Mouse (Mus musculus) gastrocnemius, postnatal 14 days (tissue): ENCODE measurements around the gene Sucnr1. TPM values are rescaled to one million over a fixed set of nuclear protein-coding genes. Genes with fewer than 3 reads are reported as not detected.
"Not testable (repeated sequence)": the region's sequence is repeated elsewhere in the genome, so short reads cannot be mapped to it uniquely, and the experiment has no call there.

Source experiments
- DNase-seq: peaks from one replicate; pipeline ENCODE4 v3.0.0; 2021; ENCODE audit warnings: mixed read lengths
- intact Hi-C: fragments of 180-260 bp; cut with DNase I; formaldehyde crosslinking; loops from one replicate; pipeline ENCODE4 v1.15.1; 2025; ENCODE audit warnings: low total_unique reads
- long read RNA-seq, 2 experiments: library from polyadenylated mRNA; stranded (forward); transcript quantifications; one replicate each; pipeline ENCODE4 v2.0.0; 2021
- total RNA-seq, 2 experiments: library from RNA; stranded (reverse); gene quantifications; 2 replicates each; pipeline ENCODE4 v1.2.3; 2021

Gene Sucnr1
- under 1 TPM in 1 of 2 experiments, not detected in 1; 0.16 TPM for total RNA-seq
- long read RNA-seq, experiment 1, result 0 reads
- long read RNA-seq, experiment 2, result 0 reads

- intact Hi-C loops, result no loop called here
- DNase-seq, result peak; percentile 7
These were observed at the start of gene Sucnr1 for GRCm38 (mm10) chr3:60081648-60082047. TSS of gene Sucnr1 (plus strand) at chr3:60081869.

- no peak for DNase-seq
- intact Hi-C loops, result no loop called here
These were observed 35.3 kb upstream of the Sucnr1 start for GRCm38 (mm10) chr3:60046221-60046913.

- intact Hi-C loops, result no loop called here
- DNase-seq, result no peak
These were observed 28.3 kb upstream of the Sucnr1 start for GRCm38 (mm10) chr3:60053231-60053927.

GRCm38 (mm10) chr3:60053931-60054330 is 27.7 kb upstream of the Sucnr1 start:
- intact Hi-C loops, result no loop called here
- no peak for DNase-seq

DNA sequence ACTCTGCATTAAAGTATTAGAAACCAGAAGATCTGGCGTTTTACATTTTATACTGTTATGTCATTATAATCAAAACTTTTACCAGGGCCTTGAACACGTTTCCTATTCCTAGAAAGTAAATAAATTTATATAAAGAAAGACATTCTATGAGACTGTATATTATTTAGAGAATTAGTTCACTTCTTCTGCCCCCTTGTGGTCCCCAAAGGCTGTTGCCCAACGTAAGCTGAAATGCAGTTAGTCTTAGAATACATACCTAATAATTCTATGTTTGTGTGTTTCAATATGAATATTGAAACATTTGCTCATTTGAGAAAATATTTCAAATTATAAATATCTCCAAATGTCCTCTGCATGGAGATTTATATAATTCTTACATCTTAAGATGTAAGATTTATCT is 25.2 kb upstream of the Sucnr1 start:
- intact Hi-C loops, result no loop called here
- DNase-seq, result no peak

DNA sequence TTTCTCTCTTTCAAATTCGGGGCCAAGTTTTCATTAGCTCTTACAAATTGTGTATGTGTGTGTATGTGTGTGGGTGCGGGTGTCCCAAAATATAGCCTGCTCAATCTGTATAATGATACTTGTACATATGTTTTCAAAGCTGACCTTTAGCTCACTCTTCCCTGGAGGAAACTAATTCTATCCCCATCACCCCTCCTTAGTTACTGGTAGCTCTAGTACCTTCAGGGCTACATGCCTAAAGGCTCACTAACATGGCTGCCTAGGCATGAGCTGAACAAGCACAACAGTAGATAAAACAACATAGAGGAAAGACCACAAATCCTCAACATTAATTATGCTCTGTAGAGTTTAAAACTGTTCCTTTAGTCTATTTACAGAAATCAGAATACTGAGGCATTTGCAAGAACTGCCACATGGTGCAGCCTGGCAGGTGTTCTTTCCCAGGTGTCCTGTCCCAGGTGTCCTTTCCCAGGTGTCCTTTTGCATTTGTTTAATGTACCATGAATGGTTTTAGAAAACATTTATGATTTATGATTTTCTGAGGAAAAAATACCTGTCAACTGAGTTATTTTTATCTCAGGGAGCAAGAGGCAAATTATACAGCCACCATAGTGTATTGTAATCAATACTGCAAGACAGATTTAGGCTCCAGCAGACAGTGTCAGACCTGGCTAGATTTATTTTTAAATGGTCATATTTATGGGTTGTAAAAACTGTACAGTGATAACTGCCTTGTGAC is 24.4 kb upstream of the Sucnr1 start:
- no peak for DNase-seq
- intact Hi-C loops, result no loop called here

DNA sequence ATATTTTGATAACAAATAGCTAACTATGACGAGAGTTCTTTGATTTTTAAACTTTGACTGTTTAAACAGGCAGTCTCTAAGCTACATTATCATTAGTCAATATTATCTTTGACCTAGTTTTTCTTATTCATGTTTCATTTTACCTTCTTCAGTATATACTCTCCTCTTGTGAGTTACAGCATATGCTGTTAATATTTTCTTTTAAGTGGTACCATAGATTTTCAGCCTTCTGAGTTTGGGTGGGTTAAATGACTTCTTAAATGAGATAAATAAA is 23.9 kb upstream of the Sucnr1 start:
- no peak for DNase-seq
- intact Hi-C loops, result no loop called here

GRCm38 (mm10) chr3:60078883-60079415 is 2.7 kb upstream of the Sucnr1 start:
- intact Hi-C loops, result no loop called here
- DNase-seq, result no peak

DNA sequence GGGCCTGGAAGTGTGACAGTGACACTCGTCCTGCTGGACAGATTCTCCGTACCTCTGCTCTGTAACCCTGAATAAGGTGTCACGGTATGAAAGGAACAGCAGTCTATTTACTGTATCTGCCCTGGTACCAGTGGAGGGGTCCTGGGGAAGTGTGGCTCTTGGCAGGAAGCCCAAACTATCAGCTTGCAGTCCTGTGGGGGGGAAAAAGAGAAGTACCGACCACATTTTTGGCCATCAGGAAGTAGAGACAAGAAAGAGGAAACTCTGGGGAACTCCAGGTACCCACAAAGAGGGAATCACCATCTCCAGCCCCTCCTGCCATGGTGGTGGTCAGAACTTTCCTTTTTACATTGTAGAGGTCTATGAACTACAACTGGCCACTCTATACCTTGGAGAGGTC is 1.1 kb upstream of the Sucnr1 start:
- DNase-seq, result peak; percentile 5
- intact Hi-C loops, result no loop called here

DNA sequence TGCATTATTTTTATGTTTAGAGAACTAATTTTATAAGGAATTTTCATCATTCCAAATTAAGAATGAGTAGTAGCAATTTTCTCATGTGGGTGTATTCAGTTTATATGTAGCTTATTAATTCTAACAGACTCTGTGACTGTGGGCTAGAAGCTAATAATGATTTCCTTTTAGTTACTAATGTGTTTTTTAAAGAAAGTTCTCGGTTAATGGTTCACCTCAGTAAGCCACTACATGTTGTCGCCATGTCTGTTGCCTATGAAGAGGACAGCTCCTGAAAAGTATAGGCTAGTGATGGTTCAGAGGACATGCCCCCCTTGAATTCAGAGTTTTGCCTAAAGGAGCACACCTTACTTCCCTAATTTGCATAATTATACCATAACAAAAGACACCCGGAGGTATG is 1.1 kb downstream of the Sucnr1 start:
- intact Hi-C loops, result no loop called here

DNA sequence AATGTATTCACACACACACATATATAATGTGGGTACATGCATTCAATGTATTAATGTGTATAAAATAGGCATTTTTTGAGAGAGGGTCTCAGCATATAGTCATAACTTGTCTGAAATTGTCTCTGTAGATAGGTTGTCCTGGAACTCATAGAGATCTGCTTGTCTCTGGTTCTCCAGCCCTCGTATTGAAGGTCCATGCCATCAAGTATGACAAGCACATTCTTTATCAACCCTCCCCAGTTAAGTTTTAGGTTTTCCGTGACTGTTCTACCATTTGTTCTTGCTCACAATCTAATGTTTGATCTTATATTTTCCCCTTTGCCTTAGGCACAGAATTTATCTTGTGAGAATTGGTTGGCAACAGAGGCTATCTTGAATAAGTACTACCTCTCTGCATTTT is 4.1 kb downstream of the Sucnr1 start:
- DNase-seq, result no peak
- intact Hi-C loops, result no loop called here

More for the DNA sequence above, 1.1 kb downstream of the Sucnr1 start:
- DNase-seq, result no peak

DNA sequence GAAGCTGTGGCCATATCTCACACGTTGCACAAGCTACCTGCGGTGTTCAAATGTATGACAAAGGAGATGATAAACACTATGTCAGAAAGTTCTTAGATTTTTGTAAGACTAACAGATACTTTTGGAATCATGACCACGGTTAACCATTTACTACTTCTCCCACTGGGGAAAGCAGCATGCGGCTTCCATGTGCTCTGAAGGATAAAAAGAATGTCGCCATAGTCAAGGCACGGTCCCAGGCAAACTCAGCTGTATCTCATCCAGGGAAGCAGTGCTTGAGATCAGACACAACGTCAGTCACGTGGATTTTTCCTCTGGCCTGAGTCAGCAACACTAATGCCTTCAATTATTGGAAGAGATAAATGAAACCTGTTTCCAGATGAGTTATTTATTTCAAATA is 9.7 kb downstream of the Sucnr1 start:
- intact Hi-C loops, result no loop called here

DNA sequence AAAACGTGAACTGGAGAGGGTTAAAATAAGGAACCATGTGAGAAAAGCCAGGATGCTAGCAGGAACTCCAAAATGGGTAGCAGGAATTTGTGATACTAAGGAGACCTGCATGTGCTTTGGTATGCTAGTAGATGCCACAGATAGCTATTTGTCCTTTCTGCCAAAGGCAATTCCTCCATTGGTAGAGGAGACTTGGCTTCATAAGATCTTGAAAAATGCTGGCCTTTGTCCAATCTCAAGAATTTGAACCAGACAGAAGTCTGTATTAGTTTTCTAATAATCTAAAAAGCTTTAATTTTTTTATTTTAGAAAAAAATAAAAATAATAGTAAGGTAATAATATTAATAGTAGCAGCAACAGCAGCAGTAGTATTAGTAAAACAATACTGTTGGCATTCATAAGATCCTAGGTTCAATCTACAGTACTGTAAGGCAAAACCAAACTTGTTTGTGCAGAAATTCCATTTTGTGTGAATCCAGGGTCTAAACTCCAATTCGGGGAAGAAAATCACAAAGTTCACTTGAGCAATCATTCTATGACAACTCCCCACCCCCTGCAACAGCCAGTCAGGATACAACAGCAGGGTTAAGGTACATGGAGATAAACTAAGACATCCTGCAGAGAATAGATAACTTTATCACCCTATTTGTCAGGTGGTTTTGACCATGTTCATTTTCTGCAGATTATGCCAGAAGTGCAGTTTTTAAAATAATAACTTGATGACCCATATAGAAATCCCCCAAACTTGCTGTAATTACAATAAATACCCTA is 12.9 kb downstream of the Sucnr1 start:
- DNase-seq, result no peak
- intact Hi-C loops, result no loop called here

More for the DNA sequence above, 9.7 kb downstream of the Sucnr1 start:
- DNase-seq, result no peak

GRCm38 (mm10) chr3:60096941-60097340 is 15.3 kb downstream of the Sucnr1 start:
- intact Hi-C loops, result no loop called here
- no peak for DNase-seq

GRCm38 (mm10) chr3:60097485-60097884 is 15.8 kb downstream of the Sucnr1 start:
- no peak for DNase-seq
- intact Hi-C loops, result no loop called here

DNA sequence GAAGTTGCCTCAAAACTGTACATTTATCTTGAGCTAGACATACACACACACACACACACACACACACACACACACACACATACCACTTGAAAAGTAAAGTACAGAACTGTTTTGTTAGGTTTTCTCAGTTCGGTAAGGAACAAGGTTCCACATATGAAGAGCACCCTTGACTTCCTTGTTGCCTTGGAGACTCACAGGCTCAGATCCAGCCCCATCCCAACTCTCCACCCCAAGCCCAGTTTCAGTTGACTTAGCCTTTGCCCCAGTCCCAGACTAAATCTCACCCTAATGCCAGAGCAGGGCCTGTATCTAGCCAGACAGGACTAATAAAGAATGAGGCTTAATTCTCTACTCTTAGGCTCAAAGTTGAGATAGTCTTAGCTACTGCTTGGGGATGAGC is 16.9 kb downstream of the Sucnr1 start:
- intact Hi-C loops, result no loop called here
- DNase-seq, result no peak

DNA sequence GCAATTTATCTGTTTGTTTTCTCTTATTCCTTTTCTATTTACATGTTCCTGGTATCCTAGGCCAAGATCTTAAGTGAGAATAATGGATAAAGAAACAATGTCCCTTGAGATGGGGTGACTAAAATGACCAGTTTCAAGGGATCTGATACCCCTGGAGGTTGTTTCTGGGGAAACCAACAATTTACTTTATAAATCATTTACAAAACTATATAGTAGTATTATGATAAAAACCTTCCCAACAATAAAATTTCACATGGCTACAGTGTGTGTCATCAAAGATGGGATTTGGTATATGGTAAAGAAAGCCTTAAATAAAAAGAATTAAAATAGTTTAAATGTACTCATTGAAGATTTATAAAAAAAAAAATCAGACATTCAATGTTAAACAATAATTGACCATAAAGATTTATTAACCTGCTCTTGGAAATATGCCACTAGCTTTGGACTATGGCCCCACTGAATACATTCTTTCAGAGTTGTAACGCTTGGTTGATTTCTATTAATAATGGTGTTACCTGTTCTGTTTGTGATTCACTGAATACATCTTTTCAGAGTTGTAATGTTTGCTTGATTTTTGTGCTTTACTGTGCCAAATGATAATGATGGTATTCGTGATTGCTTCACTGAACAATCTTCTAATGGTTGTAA is 22.9 kb downstream of the Sucnr1 start:
- intact Hi-C loops, result no loop called here

DNA sequence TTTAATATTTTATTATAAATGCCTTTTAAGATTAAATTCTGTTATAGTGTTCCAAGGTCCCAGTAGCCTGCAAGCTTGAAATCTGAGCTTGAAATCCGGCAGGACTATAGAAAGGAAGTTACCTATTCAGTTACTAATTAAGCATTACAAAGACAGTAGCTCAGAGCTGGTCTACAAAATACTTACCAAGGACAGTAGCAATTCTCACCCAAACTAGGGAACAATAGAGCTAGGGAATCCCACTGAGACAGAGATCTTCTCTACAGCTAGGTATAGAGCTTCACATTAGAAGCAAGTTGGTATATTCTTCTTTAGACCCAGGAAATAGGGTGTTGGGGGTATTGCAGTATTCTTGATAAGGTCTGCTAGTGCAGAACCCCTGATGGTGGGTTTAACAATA is 24.8 kb downstream of the Sucnr1 start:
- DNase-seq, intact Hi-C loops: not testable (repeated sequence)

More for the DNA sequence above, 22.9 kb downstream of the Sucnr1 start:
- DNase-seq, result no peak

- no peak for DNase-seq
- intact Hi-C loops, result no loop called here
These were observed 26.1 kb downstream of the Sucnr1 start for GRCm38 (mm10) chr3:60107736-60108135.
